Mouse (Mus musculus) brain, embryonic 18.5 days (tissue): ENCODE results near the gene Gna12.

Experiments used
- DNase-seq: peaks from one replicate; pipeline ENCODE4 v3.0.0-alpha.2; 2012; ENCODE audit warnings: low read depth, low spot score

Gna12 gene

GRCm38 (mm10) chr5:140830314-140831063, at the start of gene Gna12:
Gene Gna12, minus strand, starts transcription at chr5:140830431.
- peak; percentile 99 for DNase-seq

GRCm38 (mm10) chr5:140878644-140879043, 48.4 kb upstream of the Gna12 start:
- DNase-seq = no peak

DNA sequence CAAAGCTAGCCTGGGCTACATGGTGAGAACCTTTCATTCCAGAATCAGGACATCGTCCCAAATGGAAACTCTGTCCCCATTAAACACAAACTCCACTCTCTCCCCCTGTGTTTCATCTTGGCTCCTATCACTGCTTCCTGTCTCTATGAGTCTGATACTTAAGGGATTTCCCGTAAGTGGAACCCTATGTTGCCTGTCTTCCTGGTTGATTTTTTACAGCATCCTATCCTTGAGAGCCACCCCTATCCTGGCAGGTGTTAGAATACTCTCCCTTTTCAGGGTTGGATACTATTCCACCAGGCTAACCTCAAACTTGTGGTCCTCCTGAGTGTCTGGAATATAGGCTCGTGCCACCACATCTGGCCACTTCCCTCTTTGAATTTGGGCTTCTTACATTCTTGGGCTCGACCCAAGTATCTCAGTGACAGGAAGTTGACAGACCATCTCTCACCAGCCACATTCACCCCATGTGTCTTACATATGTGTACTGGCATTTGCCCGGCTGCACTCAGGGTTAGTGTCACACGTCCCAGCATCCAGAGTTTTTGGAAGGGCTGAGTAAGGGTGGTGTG, 43.6 kb upstream of the Gna12 start:
- DNase-seq = no peak

DNA sequence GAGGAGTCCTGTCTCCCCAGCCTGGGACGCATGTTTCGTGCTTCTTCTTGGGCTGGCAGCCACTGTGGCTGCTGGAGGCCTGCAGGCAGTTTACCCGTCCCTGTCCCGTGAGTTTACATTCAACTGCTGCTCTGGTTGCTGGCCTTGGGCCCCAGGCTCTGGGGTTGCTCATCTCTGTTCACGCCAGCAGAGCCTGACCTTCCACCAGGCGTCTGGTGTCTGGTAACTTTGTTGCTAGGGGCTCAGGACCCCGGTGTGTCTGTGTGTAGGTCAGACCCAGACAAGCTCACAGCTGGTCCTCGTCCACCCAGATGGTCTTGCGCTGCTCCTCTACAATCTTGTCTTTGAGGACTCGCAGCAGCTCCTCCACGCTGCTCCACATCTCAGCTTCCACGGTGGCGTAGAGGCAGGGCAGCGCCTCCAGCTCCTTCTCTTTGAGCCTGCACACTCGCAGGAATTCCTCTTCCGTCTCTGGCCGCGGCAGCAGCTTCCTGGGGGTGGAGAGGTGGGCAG, 42.9 kb upstream of the Gna12 start:
- DNase-seq = no peak

DNA sequence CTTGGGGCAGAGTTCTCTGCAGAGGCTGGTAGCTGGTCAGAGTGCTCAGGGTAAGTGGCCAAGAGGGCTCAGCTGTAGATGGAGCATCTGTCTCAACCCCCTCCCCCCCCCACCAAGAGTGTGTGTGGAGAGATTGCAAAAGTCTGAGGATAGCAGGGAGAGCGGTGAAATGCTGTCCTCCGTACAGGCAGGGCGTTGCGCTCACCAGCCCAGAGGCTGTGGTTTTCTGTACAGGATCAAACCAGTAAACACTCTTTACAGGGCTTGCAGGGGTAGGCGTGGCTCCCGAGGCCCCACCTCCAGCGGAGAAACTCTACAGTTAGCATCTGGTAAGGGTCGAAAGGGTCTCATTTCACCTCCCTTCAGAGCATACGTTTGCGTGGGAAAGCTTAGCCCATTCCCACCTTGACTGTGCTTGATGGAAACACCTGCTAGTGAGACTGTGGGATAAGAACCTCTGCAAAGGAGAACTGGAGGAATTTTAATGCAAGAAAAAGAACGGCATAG, 42.4 kb upstream of the Gna12 start:
- DNase-seq = no peak

DNA sequence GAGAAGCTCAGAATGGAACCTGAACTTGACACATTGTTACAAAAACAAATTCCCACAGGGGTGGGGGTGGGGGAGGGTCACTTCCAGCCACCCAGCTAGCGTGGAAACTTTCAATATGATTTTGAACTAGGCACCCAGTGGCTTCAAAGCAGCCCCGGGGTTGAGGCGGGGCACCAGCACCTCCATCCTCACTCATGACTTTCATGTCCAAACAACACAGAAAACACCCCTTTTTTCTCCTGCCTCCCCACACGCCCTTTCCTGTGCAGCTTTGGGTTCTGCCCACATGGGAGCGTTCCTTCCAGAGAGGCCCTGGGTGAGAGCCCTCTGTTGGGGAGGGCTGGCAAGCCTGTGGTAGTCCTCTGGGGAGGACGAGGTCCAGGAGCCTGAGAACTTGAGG, 41.0 kb upstream of the Gna12 start:
- no peak for DNase-seq

GRCm38 (mm10) chr5:140869034-140869433, 38.8 kb upstream of the Gna12 start:
- no peak for DNase-seq

GRCm38 (mm10) chr5:140859730-140860129, 29.5 kb upstream of the Gna12 start:
- DNase-seq = no peak

DNA sequence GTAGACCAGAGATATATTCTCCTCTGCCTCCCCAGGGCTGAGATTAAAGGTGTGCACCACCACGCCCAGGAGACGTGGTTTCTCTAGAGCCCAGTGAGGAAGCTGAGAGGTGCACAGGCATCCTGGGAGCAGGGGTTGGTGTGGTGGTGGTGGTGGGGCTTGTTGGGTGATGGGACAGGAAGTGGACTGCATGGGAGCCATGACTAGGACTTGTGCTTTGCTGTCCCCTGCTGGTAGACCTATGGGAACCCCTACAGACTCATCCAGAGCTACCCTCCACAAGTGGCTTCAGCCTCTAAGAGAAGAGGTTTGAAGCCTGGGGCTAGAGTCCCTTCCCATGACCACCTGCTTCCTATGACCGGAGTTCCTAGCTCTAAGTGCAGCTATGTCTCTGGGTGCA, 28.1 kb upstream of the Gna12 start:
- no peak for DNase-seq

DNA sequence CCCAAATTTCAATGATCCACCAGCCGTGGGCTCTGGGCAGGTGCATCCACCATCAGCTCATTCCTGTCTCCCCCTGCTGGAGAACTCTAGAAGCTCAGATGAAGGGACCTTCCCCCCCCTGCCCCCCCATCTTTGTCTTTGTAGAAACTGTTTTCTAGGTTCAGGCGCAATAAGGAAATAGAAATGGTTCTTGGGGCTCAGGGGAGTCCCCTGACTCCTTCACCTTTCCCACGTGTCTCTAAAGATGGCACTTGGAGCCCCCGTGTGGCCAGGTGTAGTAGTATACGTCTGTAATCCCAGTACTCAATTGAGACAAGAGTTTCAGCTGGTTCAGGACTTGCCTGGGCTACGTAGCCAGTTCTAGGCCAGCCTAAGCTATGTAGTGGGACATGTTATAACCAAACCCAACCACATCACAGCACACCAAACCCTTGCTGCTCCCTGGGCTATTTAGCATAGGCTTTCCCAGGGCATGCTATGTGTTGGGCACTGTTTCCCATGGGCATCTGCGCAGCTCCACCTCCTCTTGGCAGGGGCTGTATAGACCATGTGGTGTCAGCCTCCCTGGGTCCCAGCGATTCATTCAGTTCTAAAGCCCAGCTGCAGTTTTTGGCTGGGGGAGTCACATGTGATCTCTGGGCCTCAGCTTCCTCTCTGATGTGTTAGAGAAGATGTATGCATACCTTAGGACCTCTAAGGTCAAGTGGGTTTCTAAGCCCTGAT, 27.4 kb upstream of the Gna12 start:
- DNase-seq = no peak

DNA sequence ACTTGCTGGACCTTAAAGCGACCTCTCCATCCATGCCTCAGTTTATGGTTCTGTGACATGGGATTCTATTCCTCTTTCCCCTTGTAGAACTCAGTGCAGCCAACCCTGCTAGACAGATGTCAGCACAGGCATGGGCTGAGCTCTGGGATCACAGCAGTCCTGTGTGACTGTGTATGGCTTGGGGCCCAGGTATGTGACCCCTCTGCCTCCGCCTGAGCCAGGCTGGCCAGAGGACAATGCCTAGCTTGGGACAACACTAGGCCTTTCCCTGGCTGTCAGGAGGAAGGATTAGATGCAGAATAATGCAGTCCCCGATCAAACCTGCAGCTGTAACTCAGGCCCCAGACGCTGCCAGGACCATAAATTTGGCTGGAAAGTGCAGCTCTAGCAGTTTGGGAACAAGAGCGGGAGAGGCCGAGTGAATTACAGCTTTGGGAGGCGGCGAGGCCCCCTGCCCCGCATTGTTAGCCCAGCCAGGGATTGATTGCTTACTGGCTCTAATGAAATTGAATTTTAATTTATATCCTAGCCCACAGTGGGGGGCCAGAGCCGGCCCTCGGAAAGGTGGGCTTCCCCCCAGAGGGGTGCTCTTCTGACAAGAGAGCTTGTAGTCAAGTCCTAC, 25.8 kb upstream of the Gna12 start:
- no peak for DNase-seq

- DNase-seq = no peak
These were observed 24.5 kb upstream of the Gna12 start for GRCm38 (mm10) chr5:140854700-140855099.

- no peak for DNase-seq
These were observed 23.5 kb upstream of the Gna12 start for GRCm38 (mm10) chr5:140853723-140854122.

DNA sequence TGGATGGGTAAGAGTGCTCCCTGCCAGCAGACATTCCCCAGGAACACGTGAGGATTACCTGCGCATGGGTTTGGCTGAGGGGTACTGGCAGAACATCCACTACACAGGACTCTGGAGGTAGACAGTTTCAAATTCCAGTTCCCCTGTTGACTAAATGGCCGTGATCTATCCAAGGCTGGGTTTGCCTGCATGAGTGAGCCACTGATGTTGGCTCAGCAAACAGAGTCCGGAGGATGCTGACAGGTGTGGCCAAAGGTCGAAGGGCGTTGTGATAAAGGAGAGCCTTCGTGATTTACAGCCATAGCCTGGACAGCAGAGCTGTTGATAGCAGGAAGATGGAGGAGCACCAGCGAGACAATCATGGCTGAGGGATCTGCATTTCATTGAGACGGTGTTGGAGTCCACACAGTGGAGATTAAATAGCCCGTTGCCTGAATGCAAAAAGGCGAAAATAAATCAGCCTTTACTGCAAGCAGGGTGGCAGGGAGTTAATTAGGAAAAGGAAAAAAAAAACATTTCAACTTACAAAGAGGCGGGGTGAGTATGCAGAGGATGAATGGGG, 22.3 kb upstream of the Gna12 start:
- DNase-seq = no peak

GRCm38 (mm10) chr5:140847300-140847729, 17.1 kb upstream of the Gna12 start:
- peak; percentile 40 for DNase-seq

DNA sequence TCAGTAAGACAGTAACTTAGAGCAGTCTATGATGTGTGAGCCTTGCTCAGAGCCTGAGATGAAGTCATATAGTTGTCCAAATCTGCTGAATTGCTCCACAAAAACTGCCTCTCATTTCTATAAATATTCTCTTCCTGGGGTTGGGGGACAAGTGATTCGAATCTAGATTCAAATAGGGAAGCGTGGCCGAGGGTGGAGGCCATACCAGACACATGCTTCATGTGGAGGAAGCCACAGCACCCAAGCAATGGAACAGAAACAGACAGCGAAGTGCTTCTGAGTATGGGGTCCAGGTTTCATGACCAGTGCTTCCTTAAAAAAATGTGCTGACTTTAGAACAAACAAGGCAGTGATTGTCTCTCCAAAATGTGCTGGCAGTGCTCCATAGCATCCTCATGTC, 11.7 kb upstream of the Gna12 start:
- DNase-seq = no peak

DNA sequence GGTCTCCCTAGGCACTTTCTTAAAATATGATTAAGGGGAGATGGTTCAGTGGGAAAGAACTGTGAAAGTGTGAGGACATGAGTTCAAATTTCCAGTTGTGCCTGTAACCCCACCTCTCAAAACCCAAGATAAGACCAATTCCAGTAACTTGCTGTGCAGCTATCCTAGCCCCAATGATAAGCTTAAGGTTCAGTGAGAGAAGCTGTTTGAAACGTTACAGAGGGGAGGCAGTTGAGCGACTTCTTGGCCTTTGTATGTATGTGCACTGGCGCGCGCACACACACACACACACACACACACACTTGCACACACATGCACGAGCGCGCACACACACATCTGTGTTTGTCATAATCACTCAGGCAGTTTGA, 817 bp upstream of the Gna12 start:
- DNase-seq = no peak

DNA sequence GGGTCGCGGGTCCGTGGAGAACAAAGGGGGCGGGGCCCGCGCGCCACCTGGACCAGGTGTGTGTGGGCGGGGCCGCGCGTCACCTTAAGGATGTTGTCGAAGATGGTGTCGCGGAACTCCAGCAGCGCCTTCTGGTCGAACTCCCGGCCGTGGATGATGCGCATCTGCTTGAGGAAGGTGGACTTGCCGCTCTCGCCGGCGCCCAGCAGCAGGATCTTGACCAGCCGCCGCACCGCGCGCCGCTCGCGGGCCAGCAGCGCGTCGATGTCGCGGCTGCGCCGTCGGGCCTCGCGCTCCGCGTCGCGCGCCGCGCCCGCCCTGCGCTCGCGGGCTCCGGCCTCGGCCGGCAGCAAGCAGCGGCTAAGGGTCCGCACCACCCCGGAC, 328 bp downstream of the Gna12 start:
- DNase-seq = no peak

DNA sequence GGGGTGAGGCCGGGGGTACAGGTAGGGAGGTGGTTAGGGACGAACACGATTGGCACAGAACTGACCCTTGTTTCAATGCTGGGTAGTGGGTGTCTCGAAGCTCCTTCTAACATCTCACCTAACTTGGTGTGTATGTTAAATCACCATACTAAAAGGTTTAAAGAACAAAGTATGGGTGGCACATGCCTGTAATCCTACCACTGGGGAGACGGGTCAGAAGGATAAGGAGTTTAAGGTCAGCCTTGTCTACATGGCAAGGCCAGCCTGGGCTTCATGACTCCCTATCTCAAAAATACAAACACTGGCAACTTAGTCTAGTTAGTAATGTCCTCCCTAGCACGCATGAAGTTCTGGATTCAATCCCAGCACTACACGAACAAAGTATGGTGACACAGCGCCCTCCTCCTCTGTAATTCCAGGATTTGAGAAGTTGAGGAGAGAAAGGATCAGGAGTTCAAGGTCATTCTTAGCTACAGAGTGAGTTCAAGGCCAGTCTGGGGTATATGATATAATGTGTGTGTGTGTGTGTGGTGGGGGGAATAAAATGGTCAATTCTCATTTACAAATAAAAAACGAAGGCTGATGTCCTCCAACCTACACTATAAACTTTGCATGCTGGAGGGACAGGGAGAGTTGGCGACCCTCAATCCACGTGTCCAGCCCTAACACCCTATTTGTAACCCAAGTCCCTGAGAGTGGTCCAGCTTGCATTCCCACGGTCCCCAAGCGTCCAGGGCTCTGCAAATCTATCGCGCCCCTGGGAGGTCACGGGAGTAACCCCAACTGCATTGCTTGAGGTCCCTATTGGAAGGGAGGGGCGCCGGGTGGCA, 935 bp downstream of the Gna12 start:
- no peak for DNase-seq

GRCm38 (mm10) chr5:140828363-140828762, 1.9 kb downstream of the Gna12 start:
- DNase-seq = no peak

DNA sequence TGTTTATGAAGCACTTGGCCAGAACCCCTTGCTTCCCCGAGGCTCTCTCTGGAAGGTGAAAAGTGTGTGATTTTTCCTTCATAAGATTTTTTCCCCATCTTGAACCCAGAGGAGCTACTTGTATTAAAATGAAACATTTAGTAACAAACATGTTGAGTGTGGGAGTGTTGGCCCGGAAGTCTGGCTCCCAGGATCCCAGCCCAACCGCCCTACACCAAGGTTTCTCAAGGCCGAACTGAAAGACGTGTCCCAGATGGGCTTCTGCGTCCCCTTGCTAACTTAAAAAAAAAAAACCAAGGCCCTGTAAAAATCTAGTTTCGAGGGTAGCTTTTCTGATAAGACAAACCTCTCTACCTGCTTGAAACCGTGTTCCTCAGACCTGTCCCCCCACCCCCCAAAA, 2.3 kb downstream of the Gna12 start:
- DNase-seq = no peak
